9 mouse cellular contexts compared by ENCODE assay signal in genomic region chr8:94037806-94038205, GRCm38 (mm10). TPM values are rescaled to one million over a fixed set of nuclear protein-coding genes. Genes with fewer than 3 reads are reported as not detected.
DNase-seq lines count a peak whose midpoint lies in the region; ATAC-seq lines count a peak whose summit lies in the region.
"Had no signal": no experiment of that assay in that cellular context is flagged by ENCODE, and none has a peak within 500 bp of the region (broad histone marks: within the 10 kb centered on the region; RNA-seq: fewer than 3 reads in every experiment).

No protein-coding gene starts in this region.

- peaks cover 13% of the 10 kb centered on the region for H3K36me3 ChIP-seq in embryonic facial prominence, embryonic 10.5 days (replicated peaks)
- no peaks in the 10 kb centered on the region for H3K36me3 ChIP-seq in intestine, embryonic 15.5 days

- no peaks in the 10 kb centered on the region for H3K27me3 ChIP-seq in embryonic facial prominence, embryonic 10.5 days (replicated peaks; ENCODE audit: low read depth, poor library complexity, severe bottlenecking)
- no peaks in the 10 kb centered on the region for H3K27me3 ChIP-seq in intestine, embryonic 15.5 days (replicated peaks)
- H3K27me3 ChIP-seq: Patski had no signal

- peak; percentile 15 for DNase-seq in cerebellum, adult 8-10 months
- peak; percentile 26 for DNase-seq in 416B (ENCODE audit: low read depth)
- DNase-seq in embryonic facial prominence, embryonic 10.5 days (ENCODE audit: low spot score): peak; percentile 11
- peak; percentile 5 for DNase-seq in lung, postnatal 14 days
- DNase-seq in ovary, postnatal 14 days (ENCODE audit: low spot score): no peak
- DNase-seq in right cerebral cortex, postnatal 25 days: no peak

- H3K9ac ChIP-seq in intestine, embryonic 15.5 days: peak overlapping the region; percentile 64

- 0 out of 2 replicates have a peak overlapping the region, but pooled peaks have one; percentile 74 for H3K27ac ChIP-seq in embryonic facial prominence, embryonic 10.5 days (replicated peaks)
- no peak overlapping the region for H3K27ac ChIP-seq in intestine, embryonic 15.5 days

- peak overlapping the region; percentile 77 for H3K4me2 ChIP-seq in intestine, embryonic 15.5 days (replicated peaks)

- H3K4me1 ChIP-seq in embryonic facial prominence, embryonic 10.5 days: peaks cover 30% of the 10 kb centered on the region
- peaks cover 8% of the 10 kb centered on the region; the same call in 1 of the 2 replicates for H3K4me1 ChIP-seq in intestine, embryonic 15.5 days (replicated peaks)

- H3K4me3 ChIP-seq in embryonic facial prominence, embryonic 10.5 days: peak overlapping the region; percentile 85
- peak overlapping the region; percentile 87 for H3K4me3 ChIP-seq in intestine, embryonic 15.5 days (replicated peaks)

- ATAC-seq in cerebellum, adult (ENCODE audit: insufficient number of reproducible peaks, low FRiP score, low TSS enrichment): no peak
- no peak for ATAC-seq in intestine, embryonic 15.5 days

- no peaks in the 10 kb centered on the region for H3K9me3 ChIP-seq in embryonic facial prominence, embryonic 10.5 days
- H3K9me3 ChIP-seq in intestine, embryonic 15.5 days: no peaks in the 10 kb centered on the region

- WGBS in embryonic facial prominence, embryonic 10.5 days: 13% methylated on average over 15 of the region's 15 CpGs
- WGBS in intestine, embryonic 15.5 days: 5% methylated on average over 15 of the region's 15 CpGs

RNA-seq across cellular contexts. Expression of gene Ogfod1, which starts 0.8 kb away (rescaled TPM):
- polyA plus RNA-seq in embryonic facial prominence, embryonic 10.5 days (2016; fragmentation: Nextera tagmentation; extraction: Ambion mirVana): 14.0 and 14.4 TPM in 2 replicates
- polyA plus RNA-seq in intestine, embryonic 15.5 days (2015; fragmentation: Nextera tagmentation; extraction: Ambion mirVana): 10.5 and 12.8 TPM in 2 replicates

RNA-seq across cellular contexts. Expression of gene Nudt21, which starts 1.0 kb away (rescaled TPM):
- polyA plus RNA-seq in embryonic facial prominence, embryonic 10.5 days (2016; fragmentation: Nextera tagmentation; extraction: Ambion mirVana): 155 and 158 TPM in 2 replicates
- 104 and 126 TPM in 2 replicates for polyA plus RNA-seq in intestine, embryonic 15.5 days (2015; fragmentation: Nextera tagmentation; extraction: Ambion mirVana)

RNA-seq across cellular contexts. Expression of gene Amfr, which starts 25.2 kb away (rescaled TPM):
- polyA plus RNA-seq in embryonic facial prominence, embryonic 10.5 days (2016; fragmentation: Nextera tagmentation; extraction: Ambion mirVana): 37.6 and 39.1 TPM in 2 replicates
- 47.5 and 51.7 TPM in 2 replicates for polyA plus RNA-seq in intestine, embryonic 15.5 days (2015; fragmentation: Nextera tagmentation; extraction: Ambion mirVana)

Comparison
In these comparisons a context has a peak if more than half of its experiments do, and no peak if none do; other contexts are left out.
1. DNase-seq: peak in cerebellum, adult 8-10 months (single experiment), 416B (single experiment), embryonic facial prominence, embryonic 10.5 days (single experiment) and lung, postnatal 14 days (single experiment); none in ovary, postnatal 14 days (single experiment) and right cerebral cortex, postnatal 25 days (single experiment).